Mouse (Mus musculus) cortical plate, adult 2 months (tissue): ENCODE measurements around the gene Nxpe4. TPM values are rescaled to one million over a fixed set of nuclear protein-coding genes. Genes with fewer than 3 reads are reported as not detected.

ENCODE experiments used
- H3K27ac ChIP-seq: fragments of 200-500 bp; 2 replicates; pipeline ENCODE4 v1.5.1; 2012; ENCODE audit warnings: low read length, control low read depth, inconsistent platforms; ENCODE audit not compliant: insufficient read depth
- H3K4me1 ChIP-seq: fragments of 200-500 bp; 2 replicates; pipeline ENCODE4 v1.6.1; 2011; ENCODE audit warnings: low read length; ENCODE audit not compliant: control insufficient read depth, insufficient read depth
- H3K4me3 ChIP-seq: fragments of 200-500 bp; 2 replicates; pipeline ENCODE4 v1.5.1; 2011; ENCODE audit warnings: mild to moderate bottlenecking, low read length, control low read depth; ENCODE audit not compliant: insufficient read depth
- CTCF ChIP-seq: fragments of 200-500 bp; IDR thresholded peaks from 2 replicates; pipeline ENCODE4 v1.5.1; 2011; ENCODE audit warnings: mild to moderate bottlenecking, control low read depth, low read length; ENCODE audit not compliant: insufficient read depth; ENCODE audit errors: extremely low read depth
- POLR2A ChIP-seq: fragments of 200-500 bp; IDR thresholded peaks from 2 replicates; pipeline ENCODE4 v1.6.1; 2011; ENCODE audit warnings: mild to moderate bottlenecking, low read length, control low read depth; ENCODE audit not compliant: insufficient read depth; ENCODE audit errors: extremely low read depth
- polyA plus RNA-seq: library from polyadenylated mRNA; depleted of rRNA; stranded (reverse); fragments of >200 nt; gene quantifications from 2 replicates; pipeline ENCODE4 v1.2.3, GENCODE M21; 2012

The Nxpe4 gene
- polyA plus RNA-seq, 1 experiment, result 11.8 TPM

GRCm38 (mm10) chr9:48238153-48238755 lies 76.4 kb downstream of the Nxpe4 start:
- peak; percentile 70 for TF ChIP-seq CTCF
- TF ChIP-seq POLR2A, result no peak
- no peak overlapping the region for H3K4me3 ChIP-seq
- no peaks in the 10 kb centered on the region for H3K4me1 ChIP-seq
- H3K27ac ChIP-seq, result no peak overlapping the region

DNA sequence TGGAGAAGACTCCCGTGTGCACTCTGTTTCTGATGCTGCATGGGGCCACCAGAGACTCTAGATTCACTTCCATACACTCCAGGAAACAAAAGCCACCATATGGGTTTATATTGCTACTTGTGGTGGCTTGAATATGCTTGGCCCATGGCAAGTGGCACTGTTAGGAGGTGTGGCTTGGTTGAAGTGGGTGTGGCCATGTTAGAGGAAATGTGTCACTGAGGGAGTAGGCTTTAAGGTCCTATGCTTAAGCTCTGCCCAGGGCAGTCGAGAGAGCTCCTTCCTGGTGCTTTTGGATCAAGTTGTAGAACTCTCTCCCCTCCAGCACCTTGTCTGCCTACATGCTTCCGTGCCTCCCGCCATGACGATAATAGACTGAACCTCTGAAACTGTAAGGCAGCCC lies 77.6 kb downstream of the Nxpe4 start:
- Histone ChIP-seq H3K27ac (no peak overlapping the region), H3K4me1 (no peaks in the 10 kb centered on the region), H3K4me3 (no peak overlapping the region)
- TF ChIP-seq POLR2A (no peak), CTCF (no peak)

DNA sequence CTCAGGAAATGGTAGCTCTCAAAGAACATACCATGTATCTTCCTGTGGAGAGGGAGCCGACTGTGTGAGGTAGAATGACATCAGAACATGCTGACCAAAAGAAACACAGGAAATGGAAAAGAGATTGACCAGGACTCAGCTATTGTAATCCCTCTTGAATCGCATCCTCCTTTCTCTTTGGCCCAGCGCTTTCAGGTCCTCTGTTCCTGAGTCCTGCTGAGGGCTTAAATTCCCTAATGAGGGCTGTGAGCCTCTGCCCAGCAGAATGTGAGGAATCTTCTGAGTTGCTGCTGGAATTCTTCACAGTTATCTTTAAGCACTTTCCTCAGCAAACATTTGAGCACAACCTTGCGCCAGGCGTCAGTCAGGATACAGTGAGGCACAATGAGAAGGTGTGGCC lies 78.6 kb downstream of the Nxpe4 start:
- Histone ChIP-seq H3K4me3 (no peak overlapping the region), H3K4me1 (no peaks in the 10 kb centered on the region), H3K27ac (no peak overlapping the region)
- TF ChIP-seq POLR2A (no peak), CTCF (no peak)

DNA sequence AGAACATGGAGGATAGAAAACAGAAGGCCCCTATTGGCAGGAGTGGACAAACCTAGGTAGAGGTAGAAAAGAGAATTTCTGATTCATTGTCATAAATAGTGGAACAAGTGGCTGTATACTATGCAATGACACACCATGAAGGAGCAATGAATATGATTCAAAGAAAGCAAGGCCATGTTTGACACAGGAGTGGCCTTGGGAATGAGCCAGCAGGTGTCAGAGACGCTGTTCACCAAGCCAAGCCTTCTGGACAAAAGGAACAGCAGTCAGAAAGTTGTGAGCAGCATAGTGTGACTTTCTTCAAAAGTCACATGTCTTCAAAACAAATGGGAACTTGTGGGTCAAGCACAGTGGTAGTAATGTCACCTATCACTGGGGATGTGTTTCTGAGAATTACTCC lies 80.0 kb downstream of the Nxpe4 start:
- H3K4me3 ChIP-seq, result no peak overlapping the region
- TF ChIP-seq CTCF, result no peak
- TF ChIP-seq POLR2A, result no peak
- H3K27ac ChIP-seq, result no peak overlapping the region
- no peaks in the 10 kb centered on the region for H3K4me1 ChIP-seq

DNA sequence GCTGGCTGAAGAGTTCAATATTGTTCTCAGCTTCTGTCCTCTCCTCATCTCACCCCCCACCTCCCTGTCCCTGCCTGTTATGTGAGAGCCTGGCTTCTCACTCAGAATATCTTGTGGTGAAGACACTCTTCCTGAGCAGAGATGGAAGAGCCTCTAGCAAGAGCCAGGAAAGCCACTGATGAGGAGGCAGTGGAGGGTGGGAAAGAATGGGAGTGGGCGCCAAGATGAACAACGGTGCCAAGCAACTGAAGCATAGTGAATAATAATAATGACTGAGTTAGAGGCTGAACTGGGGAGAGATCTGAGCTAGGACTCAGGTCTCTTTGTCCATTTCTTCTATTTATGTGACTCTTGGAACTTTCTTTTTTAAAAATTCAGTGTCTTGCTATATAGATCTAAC lies 80.9 kb downstream of the Nxpe4 start:
- H3K27ac ChIP-seq, result no peak overlapping the region
- no peak overlapping the region for H3K4me3 ChIP-seq
- no peaks in the 10 kb centered on the region for H3K4me1 ChIP-seq
- TF ChIP-seq POLR2A (no peak), CTCF (no peak)

DNA sequence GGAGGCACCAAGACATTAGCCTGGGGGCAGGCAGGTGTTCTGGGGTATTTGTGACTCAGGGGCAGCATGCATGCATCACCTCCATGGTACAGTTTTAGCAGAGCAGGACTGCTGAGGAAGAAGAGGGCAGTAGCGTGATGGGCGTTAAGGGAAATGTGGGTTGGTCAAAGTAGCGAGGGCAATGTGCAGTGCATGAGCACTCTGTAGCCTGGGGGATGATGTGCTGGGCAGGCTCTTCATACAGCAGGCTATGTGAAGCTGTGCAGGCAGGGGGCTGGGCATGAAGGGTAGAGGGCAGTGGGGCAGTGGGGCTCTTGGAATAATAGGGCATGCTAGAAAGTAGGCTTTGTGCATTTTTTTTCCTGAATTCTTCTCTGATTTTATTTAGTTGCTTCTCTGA lies 82.4 kb downstream of the Nxpe4 start:
- H3K27ac ChIP-seq, result no peak overlapping the region
- no peaks in the 10 kb centered on the region for H3K4me1 ChIP-seq
- TF ChIP-seq POLR2A, result no peak
- TF ChIP-seq CTCF, result no peak
- no peak overlapping the region for H3K4me3 ChIP-seq

DNA sequence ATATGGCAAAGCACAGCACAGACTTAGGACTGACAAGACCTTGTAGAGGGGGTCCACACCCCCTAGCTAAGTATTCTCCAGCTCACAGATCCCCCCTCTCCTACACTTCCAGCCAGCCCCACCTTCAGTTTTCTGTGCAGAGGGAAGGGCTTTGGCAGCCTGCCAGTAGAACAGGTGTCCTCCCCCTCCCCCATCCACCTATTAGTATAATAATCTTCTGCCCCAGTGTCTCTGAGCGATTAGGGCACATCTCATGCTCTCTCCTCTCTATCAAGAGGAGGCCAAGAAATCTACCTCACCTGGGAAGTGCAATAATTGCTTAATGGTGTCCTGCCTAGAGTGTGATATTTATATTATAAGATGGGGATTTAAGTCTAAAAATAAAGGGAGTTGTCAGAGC lies 83.7 kb downstream of the Nxpe4 start:
- no peaks in the 10 kb centered on the region for H3K4me1 ChIP-seq
- no peak overlapping the region for H3K4me3 ChIP-seq
- TF ChIP-seq CTCF, result no peak
- TF ChIP-seq POLR2A, result no peak
- H3K27ac ChIP-seq, result no peak overlapping the region

GRCm38 (mm10) chr9:48247276-48247675 lies 85.5 kb downstream of the Nxpe4 start:
- Histone ChIP-seq H3K4me3 (no peak overlapping the region), H3K4me1 (no peaks in the 10 kb centered on the region), H3K27ac (no peak overlapping the region)
- TF ChIP-seq POLR2A (no peak), CTCF (no peak)

DNA sequence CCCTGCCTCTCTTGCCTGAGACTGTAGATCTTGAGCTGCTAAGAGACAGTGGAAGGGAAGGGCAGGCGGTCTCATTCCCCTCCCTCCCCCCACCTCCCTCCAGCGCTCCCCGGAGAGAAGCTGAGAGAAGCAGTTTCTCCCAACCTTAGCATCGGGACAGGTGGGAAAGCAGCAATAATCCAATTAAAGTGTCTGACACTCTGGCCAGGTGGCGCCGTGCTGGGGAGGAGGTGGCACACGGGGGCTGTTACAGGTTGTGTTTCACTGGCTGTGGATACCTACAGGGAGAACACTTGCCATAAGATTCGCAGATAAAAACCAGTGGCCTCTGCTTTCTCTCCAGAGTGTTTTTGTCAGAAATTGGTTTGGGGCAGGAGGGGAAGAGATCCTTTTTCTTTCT lies 90.4 kb downstream of the Nxpe4 start:
- no peak overlapping the region for H3K27ac ChIP-seq
- no peak overlapping the region for H3K4me3 ChIP-seq
- H3K4me1 ChIP-seq, result no peaks in the 10 kb centered on the region
- TF ChIP-seq CTCF (no peak), POLR2A (no peak)

- no peak overlapping the region for H3K4me3 ChIP-seq
- no peaks in the 10 kb centered on the region for H3K4me1 ChIP-seq
- TF ChIP-seq CTCF (no peak), POLR2A (no peak)
- H3K27ac ChIP-seq, result no peak overlapping the region
These were observed 95.2 kb downstream of the Nxpe4 start for GRCm38 (mm10) chr9:48257001-48257400.

- no peaks in the 10 kb centered on the region for H3K4me1 ChIP-seq
- TF ChIP-seq CTCF (peak; percentile 72), POLR2A (no peak)
- H3K4me3 ChIP-seq, result no peak overlapping the region
- H3K27ac ChIP-seq, result no peak overlapping the region
These were observed 96.1 kb downstream of the Nxpe4 start for GRCm38 (mm10) chr9:48257741-48258423.

DNA sequence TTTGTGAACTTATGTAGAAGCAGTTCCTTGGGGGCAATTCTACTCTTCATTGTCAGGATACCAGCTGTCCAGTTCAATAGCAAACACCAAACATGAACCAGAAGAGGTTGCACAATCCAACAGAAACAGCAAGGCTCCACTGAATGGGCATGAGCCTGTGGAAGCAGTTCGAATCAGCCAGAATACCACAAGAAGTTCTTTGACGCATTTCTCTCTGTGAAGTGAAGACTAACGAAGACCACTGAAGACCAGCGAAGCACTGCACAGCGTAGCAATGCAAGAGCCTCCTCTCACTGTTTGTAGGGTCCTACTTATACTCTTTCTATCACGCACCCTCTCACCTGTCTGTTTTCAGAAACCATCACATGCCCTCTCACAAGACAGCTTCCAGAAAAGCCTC lies 102.8 kb downstream of the Nxpe4 start:
- TF ChIP-seq POLR2A (no peak), CTCF (no peak)
- no peaks in the 10 kb centered on the region for H3K4me1 ChIP-seq
- H3K27ac ChIP-seq, result no peak overlapping the region
- no peak overlapping the region for H3K4me3 ChIP-seq
